ENCODE assay signal across 8 mouse cellular contexts in genomic region chr11:117568606-117568991, GRCm38 (mm10).
DNase-seq lines count a peak whose midpoint lies in the region; ATAC-seq lines count a peak whose summit lies in the region.
"Had no signal": no experiment of that assay in that cellular context is flagged by ENCODE, and none has a peak within 500 bp of the region (broad histone marks: within the 10 kb centered on the region; RNA-seq: fewer than 3 reads in every experiment).

No protein-coding gene starts in this region.

- no peak overlapping the region for H3K4me3 ChIP-seq in lung, embryonic 16.5 days (ENCODE audit: low read length)
- H3K4me3 ChIP-seq: megakaryocyte, embryonic 14.5 days had no signal

- WGBS in lung, embryonic 16.5 days: 35% methylated on average over 9 of the region's 9 CpGs

- peaks cover 3% of the 10 kb centered on the region for H3K4me1 ChIP-seq in lung, embryonic 16.5 days (replicated peaks; ENCODE audit: control insufficient read depth, insufficient read depth, low read length)
- H3K4me1 ChIP-seq: megakaryocyte, embryonic 14.5 days had no signal

- H3K27me3 ChIP-seq in lung, embryonic 16.5 days (ENCODE audit: control insufficient read depth, insufficient read depth, low read depth, low read length): no peaks in the 10 kb centered on the region

- no peaks in the 10 kb centered on the region for H3K9me3 ChIP-seq in lung, embryonic 16.5 days (ENCODE audit: control insufficient read depth, low read length)

- no peak overlapping the region for H3K4me2 ChIP-seq in lung, embryonic 16.5 days (ENCODE audit: low read depth, low read length)

- no peaks in the 10 kb centered on the region for H3K36me3 ChIP-seq in lung, embryonic 16.5 days (ENCODE audit: control insufficient read depth, insufficient read depth, low read length)

- ATAC-seq in lung, embryonic 16.5 days (ENCODE audit: low read depth): peak; percentile 69

- H3K9ac ChIP-seq in lung, embryonic 16.5 days (ENCODE audit: low read length): no peak overlapping the region

- DNase-seq in NIH3T3 (ENCODE audit: low read depth): peak; percentile 95
- DNase-seq in adrenal gland, postnatal 25 days: peak; percentile 38
- peak; percentile 73 for DNase-seq in gonadal fat pad, adult 2 months (ENCODE audit: low read depth)
- DNase-seq in left cerebral cortex, adult 8-10 months (ENCODE audit: low spot score in 2 of 2): no peak
- DNase-seq in yolk sac, embryonic 10.5 days (ENCODE audit: low spot score): no peak
- DNase-seq in right cerebral cortex, postnatal 10 days (ENCODE audit: low spot score in 2 of 2): no peak

- H3K27ac ChIP-seq in lung, embryonic 16.5 days (ENCODE audit: low read length): peak overlapping the region; percentile 64

Comparison
In these comparisons a context has a peak if more than half of its experiments do, and no peak if none do; other contexts are left out.
1. DNase-seq: peak in NIH3T3 (single experiment), adrenal gland, postnatal 25 days (single experiment) and gonadal fat pad, adult 2 months (single experiment); none in left cerebral cortex, adult 8-10 months (0 of 2), yolk sac, embryonic 10.5 days (single experiment) and right cerebral cortex, postnatal 10 days (0 of 2).